Mouse (Mus musculus): Measurements from ENCODE around the gene Gm3417. TPM values are rescaled to one million over a fixed set of nuclear protein-coding genes. Genes with fewer than 3 reads are reported as not detected.

The Gm3417 gene
- total and polyA plus RNA-seq, 3 experiments = 3.1 TPM; not detected in 2

- Histone ChIP-seq H3K9me3 (replicated peaks; ENCODE audit: low read length) (peaks cover 15% of the 10 kb centered on the region), H3K36me3 (replicated peaks in 1 of 2; ENCODE audit: control insufficient read depth in 1 of 2, insufficient read depth in 1 of 2, low read length in 1 of 2) (no peaks in the 10 kb centered on the region), H3K9ac (ENCODE audit: insufficient read depth, low read depth) (peak overlapping the region; percentile 46), H3K4me3 (replicated peaks in 1 of 3; ENCODE audit: low read depth in 2 of 3, low read length in 2 of 3, poor library complexity in 1 of 3) (peak overlapping the region in 2 of 3 experiments; percentile 36 to 38), H3K27ac (ENCODE audit: insufficient read depth, low read depth) (peak overlapping the region; percentile 96), H3K27me3 (replicated peaks) (no peaks in the 10 kb centered on the region), H3K4me1 (ENCODE audit: control insufficient read depth in 1 of 2, insufficient read depth in 2 of 2) (peaks cover 23 to 53% of the 10 kb centered on the region in 2 experiments), H3K4me2 (ENCODE audit: insufficient read depth, low read depth, poor library complexity, severe bottlenecking) (peak overlapping the region; percentile 92), H3K79me2 (replicated peaks; ENCODE audit: control insufficient read depth, extremely low read depth, insufficient read depth, poor library complexity, severe bottlenecking) (no peaks in the 10 kb centered on the region)
- in situ Hi-C loops (cut with MboI; ENCODE audit: low pct_ligation_motif_present, low pct_unique_long_range_greater_than_20kb, low sequenced_read_pairs) = no loop called here
- DNase-seq (ENCODE audit: extremely low read depth) = peak; percentile 45
- TF ChIP-seq JUND (conservative IDR thresholded peaks at IDR 0.05; ENCODE audit: low read depth, low read length) = 0 out of 2 replicates have a peak, but pooled peaks have one; percentile 9
- TF ChIP-seq SIN3A (IDR thresholded peaks at IDR 0.05; ENCODE audit: low read length) = peak; percentile 57; the same call in 1 of the 2 replicates
- peak; percentile 84 for TF ChIP-seq BHLHE40 (IDR thresholded peaks at IDR 0.05; ENCODE audit: low read depth, low read length)
- TF ChIP-seq IRF4 (IDR thresholded peaks at IDR 0.05; ENCODE audit: low read depth, low read length) = 0 out of 2 replicates have a peak, but pooled peaks have one; percentile 10
- TF ChIP-seq MYC (IDR thresholded peaks at IDR 0.05; ENCODE audit: low read depth, low read length) = 0 out of 2 replicates have a peak, but pooled peaks have one; percentile 42
- peak; percentile 70 for TF ChIP-seq ETS1 (conservative IDR thresholded peaks at IDR 0.05; ENCODE audit: low read depth, low read length)
- no peak for TF ChIP-seq GABPA (IDR thresholded peaks at IDR 0.05; ENCODE audit: insufficient replicate concordance, low read depth, low read length)
- peak; percentile 26; the same call in 1 of the 2 replicates for TF ChIP-seq TCF12 (IDR thresholded peaks at IDR 0.05; ENCODE audit: low read depth, low read length)
- TF ChIP-seq POLR2AphosphoS2 (IDR thresholded peaks at IDR 0.05; ENCODE audit: low read depth, low read length) = no peak
- TF ChIP-seq NRF1 (IDR thresholded peaks at IDR 0.05; ENCODE audit: low read depth, low read length) = no peak
- TF ChIP-seq MAX (IDR thresholded peaks at IDR 0.05; ENCODE audit: low read length) = peak; percentile 63; the same call in 1 of the 2 replicates
- 0 out of 2 replicates have a peak, but pooled peaks have one; percentile 23 for TF ChIP-seq EP300 (IDR thresholded peaks at IDR 0.05; ENCODE audit: low read length)
- TF ChIP-seq MAZ (IDR thresholded peaks at IDR 0.05; ENCODE audit: low read depth, low read length) = no peak
- TF ChIP-seq HCFC1 (IDR thresholded peaks at IDR 0.05; ENCODE audit: low read depth, low read length) = no peak
- TF ChIP-seq JUN (IDR thresholded peaks at IDR 0.05; ENCODE audit: insufficient read depth, low read depth, low read length) = peak; percentile 28; the same call in 1 of the 2 replicates
- dilution Hi-C loops (cut with MboI; ENCODE audit: extremely low pct_ligation_motif_present, extremely low pct_unique_long_range_greater_than_20kb, low sequenced_read_pairs) = no loop called here
These were observed 50.0 kb downstream of the Gm3417 start for GRCm38 (mm10) chr17:14928631-14929030.

GRCm38 (mm10) chr17:14927644-14928218, 50.9 kb downstream of the Gm3417 start:
- Histone ChIP-seq H3K36me3 (replicated peaks in 1 of 2; ENCODE audit: control insufficient read depth in 1 of 2, insufficient read depth in 1 of 2, low read length in 1 of 2) (peaks cover 0 to 2% of the 10 kb centered on the region in 2 experiments), H3K4me2 (ENCODE audit: insufficient read depth, low read depth, poor library complexity, severe bottlenecking) (peak overlapping the region; percentile 92), H3K27me3 (replicated peaks) (no peaks in the 10 kb centered on the region), H3K4me3 (replicated peaks in 1 of 3; ENCODE audit: low read depth in 2 of 3, low read length in 2 of 3, poor library complexity in 1 of 3) (peak overlapping the region in 2 of 3 experiments; percentile 36 to 38), H3K79me2 (replicated peaks; ENCODE audit: control insufficient read depth, extremely low read depth, insufficient read depth, poor library complexity, severe bottlenecking) (no peaks in the 10 kb centered on the region), H3K4me1 (ENCODE audit: control insufficient read depth in 1 of 2, insufficient read depth in 2 of 2) (peaks cover 23 to 57% of the 10 kb centered on the region in 2 experiments), H3K9ac (ENCODE audit: insufficient read depth, low read depth) (peak overlapping the region; percentile 46), H3K9me3 (replicated peaks; ENCODE audit: low read length) (peaks cover 15% of the 10 kb centered on the region), H3K27ac (ENCODE audit: insufficient read depth, low read depth) (peak overlapping the region; percentile 96)
- in situ Hi-C loops (cut with MboI; ENCODE audit: low pct_ligation_motif_present, low pct_unique_long_range_greater_than_20kb, low sequenced_read_pairs) (no loop called here), dilution Hi-C loops (cut with MboI; ENCODE audit: extremely low pct_ligation_motif_present, extremely low pct_unique_long_range_greater_than_20kb, low sequenced_read_pairs) (no loop called here)
- peak; percentile 98 for DNase-seq (ENCODE audit: extremely low read depth)
- TF ChIP-seq ZMIZ1 (IDR thresholded peaks at IDR 0.05; ENCODE audit: low read depth, low read length) = no peak
- TF ChIP-seq TCF12 (IDR thresholded peaks at IDR 0.05; ENCODE audit: low read depth, low read length) = peak; percentile 94
- TF ChIP-seq ZNF384 (IDR thresholded peaks at IDR 0.05; ENCODE audit: low read depth, low read length) = no peak
- peak; percentile 30; the same call in 1 of the 2 replicates for TF ChIP-seq CHD1 (IDR thresholded peaks at IDR 0.05; ENCODE audit: low read depth, low read length)
- TF ChIP-seq ZKSCAN1 (IDR thresholded peaks at IDR 0.05; ENCODE audit: borderline replicate concordance, low read depth, low read length) = no peak
- TF ChIP-seq RCOR1 (conservative IDR thresholded peaks at IDR 0.05; ENCODE audit: low read depth, low read length) = peak; percentile 72; the same call in 1 of the 2 replicates
- peak; percentile 0; the same call in 1 of the 2 replicates for TF ChIP-seq JUN (IDR thresholded peaks at IDR 0.05; ENCODE audit: insufficient read depth, low read depth, low read length)
- peak; percentile 69 for TF ChIP-seq BHLHE40 (IDR thresholded peaks at IDR 0.05; ENCODE audit: low read depth, low read length)
- no peak for TF ChIP-seq USF1 (IDR thresholded peaks at IDR 0.05; ENCODE audit: low read depth, low read length)
- peak; percentile 58; the same call in 1 of the 2 replicates for TF ChIP-seq CHD2 (IDR thresholded peaks at IDR 0.05; ENCODE audit: low read length)
- TF ChIP-seq SMC3 (IDR thresholded peaks at IDR 0.05; ENCODE audit: low read depth, low read length) = no peak
- no peak for TF ChIP-seq ZC3H11A (IDR thresholded peaks at IDR 0.05; ENCODE audit: low read depth, low read length)
- TF ChIP-seq JUND (conservative IDR thresholded peaks at IDR 0.05; ENCODE audit: low read depth, low read length) = peak; percentile 51; the same call in 1 of the 2 replicates
- TF ChIP-seq POLR2AphosphoS2 (IDR thresholded peaks at IDR 0.05; ENCODE audit: low read depth, low read length) = no peak
- TF ChIP-seq SIN3A (IDR thresholded peaks at IDR 0.05; ENCODE audit: low read length) = peak; percentile 82
- TF ChIP-seq EP300 (IDR thresholded peaks at IDR 0.05; ENCODE audit: low read length) = peak; percentile 80
- peak; percentile 64; the same call in 1 of the 2 replicates for TF ChIP-seq MAZ (IDR thresholded peaks at IDR 0.05; ENCODE audit: low read depth, low read length)
- no peak for TF ChIP-seq CTCF (conservative IDR thresholded peaks at IDR 0.05 in 1 of 2, IDR thresholded peaks at IDR 0.05 in 1 of 2; ENCODE audit: low read depth in 2 of 2, low read length in 2 of 2)
- TF ChIP-seq NELFE (IDR thresholded peaks at IDR 0.05; ENCODE audit: low read depth, low read length) = peak; percentile 68
- TF ChIP-seq USF2 (conservative IDR thresholded peaks at IDR 0.05; ENCODE audit: low read depth, low read length) = no peak
- no peak for TF ChIP-seq RAD21 (IDR thresholded peaks at IDR 0.05; ENCODE audit: low read depth, low read length)
- peak; percentile 81 for TF ChIP-seq TBP (conservative IDR thresholded peaks at IDR 0.05; ENCODE audit: low read depth, low read length)
- TF ChIP-seq IRF4 (IDR thresholded peaks at IDR 0.05; ENCODE audit: low read depth, low read length) = peak; percentile 69
